Mouse (Mus musculus): ENCODE measurements around the gene Tifa. TPM values are rescaled to one million over a fixed set of nuclear protein-coding genes. Genes with fewer than 3 reads are reported as not detected.

Tifa gene
- polyA plus RNA-seq, 1 experiment from 2014 or later: 1.7 TPM

GRCm38 (mm10) chr3:127837972-127838644, 48.5 kb downstream of the Tifa start:
- no peaks in the 10 kb centered on the region for H3K27me3 ChIP-seq (ENCODE audit: low read depth, poor library complexity, severe bottlenecking)
- peak overlapping the region; percentile 87 for H3K4me3 ChIP-seq
- peaks cover 19% of the 10 kb centered on the region for H3K4me1 ChIP-seq
- H3K9me3 ChIP-seq (replicated peaks): no peaks in the 10 kb centered on the region
- H3K27ac ChIP-seq: peak overlapping the region; percentile 94
- DNase-seq (ENCODE audit: low spot score): no peak
- no peaks in the 10 kb centered on the region for H3K36me3 ChIP-seq
- 33% methylated on average over 8 of the region's 8 CpGs for WGBS

- H3K4me3 ChIP-seq: no peak overlapping the region
These were observed 52.3 kb downstream of the Tifa start for GRCm38 (mm10) chr3:127841926-127842325.

GRCm38 (mm10) chr3:127843324-127843940, 53.8 kb downstream of the Tifa start:
- Histone ChIP-seq H3K4me3 (no peak overlapping the region), H3K27ac (no peak overlapping the region), H3K36me3 (no peaks in the 10 kb centered on the region), H3K4me1 (no peaks in the 10 kb centered on the region), H3K27me3 (ENCODE audit: low read depth, poor library complexity, severe bottlenecking) (no peaks in the 10 kb centered on the region), H3K9me3 (replicated peaks) (no peaks in the 10 kb centered on the region)
- 86% methylated on average over 2 of the region's 2 CpGs for WGBS
- peak; percentile 22 for DNase-seq (ENCODE audit: low spot score)

More at GRCm38 (mm10) chr3:127841926-127842325, 52.3 kb downstream of the Tifa start:
- Histone ChIP-seq H3K36me3 (no peaks in the 10 kb centered on the region), H3K27me3 (ENCODE audit: low read depth, poor library complexity, severe bottlenecking) (no peaks in the 10 kb centered on the region), H3K27ac (no peak overlapping the region), H3K4me1 (peaks cover 5% of the 10 kb centered on the region; the same call in 1 of the 2 replicates), H3K9me3 (replicated peaks) (no peaks in the 10 kb centered on the region)
- WGBS: 89% methylated on average over 8 of the region's 8 CpGs
- no peak for DNase-seq (ENCODE audit: low spot score)

- 87% methylated on average over 5 of the region's 5 CpGs for WGBS
- H3K4me3 ChIP-seq: no peak overlapping the region
These were observed 54.3 kb downstream of the Tifa start for GRCm38 (mm10) chr3:127843941-127844327.

GRCm38 (mm10) chr3:127848088-127848808, 58.6 kb downstream of the Tifa start:
- Histone ChIP-seq H3K9me3 (replicated peaks) (no peaks in the 10 kb centered on the region), H3K4me3 (no peak overlapping the region), H3K36me3 (no peaks in the 10 kb centered on the region), H3K27me3 (ENCODE audit: low read depth, poor library complexity, severe bottlenecking) (no peaks in the 10 kb centered on the region), H3K27ac (no peak overlapping the region), H3K4me1 (no peaks in the 10 kb centered on the region)
- WGBS: 92% methylated on average over 11 of the region's 11 CpGs
- DNase-seq (ENCODE audit: low spot score): peak; percentile 21

More at GRCm38 (mm10) chr3:127843941-127844327, 54.3 kb downstream of the Tifa start:
- DNase-seq (ENCODE audit: low spot score): no peak
- no peak overlapping the region for H3K27ac ChIP-seq
- H3K4me1 ChIP-seq: no peaks in the 10 kb centered on the region
- H3K36me3 ChIP-seq: no peaks in the 10 kb centered on the region
- no peaks in the 10 kb centered on the region for H3K9me3 ChIP-seq (replicated peaks)
- no peaks in the 10 kb centered on the region for H3K27me3 ChIP-seq (ENCODE audit: low read depth, poor library complexity, severe bottlenecking)

GRCm38 (mm10) chr3:127849922-127850321, 60.3 kb downstream of the Tifa start:
- no peak overlapping the region for H3K4me3 ChIP-seq
- H3K36me3 ChIP-seq: no peaks in the 10 kb centered on the region
- 88% methylated on average over 5 of the region's 5 CpGs for WGBS
- no peak overlapping the region for H3K27ac ChIP-seq
- H3K27me3 ChIP-seq (ENCODE audit: low read depth, poor library complexity, severe bottlenecking): 0 out of 2 replicates have a peak, but pooled peaks cover 8% of the 10 kb centered on the region
- peak; percentile 12 for DNase-seq (ENCODE audit: low spot score)
- H3K4me1 ChIP-seq: no peaks in the 10 kb centered on the region
- H3K9me3 ChIP-seq (replicated peaks): no peaks in the 10 kb centered on the region

GRCm38 (mm10) chr3:127850776-127851646, 61.4 kb downstream of the Tifa start:
- no peak for DNase-seq (ENCODE audit: low spot score)
- Histone ChIP-seq H3K36me3 (no peaks in the 10 kb centered on the region), H3K9me3 (replicated peaks) (no peaks in the 10 kb centered on the region), H3K4me1 (no peaks in the 10 kb centered on the region), H3K27ac (no peak overlapping the region), H3K27me3 (ENCODE audit: low read depth, poor library complexity, severe bottlenecking) (0 out of 2 replicates have a peak, but pooled peaks cover 8% of the 10 kb centered on the region), H3K4me3 (no peak overlapping the region)
- WGBS: 62% methylated on average over 9 of the region's 9 CpGs

- Histone ChIP-seq H3K4me3 (no peak overlapping the region), H3K9me3 (replicated peaks) (no peaks in the 10 kb centered on the region), H3K4me1 (no peaks in the 10 kb centered on the region), H3K36me3 (no peaks in the 10 kb centered on the region), H3K27ac (no peak overlapping the region), H3K27me3 (ENCODE audit: low read depth, poor library complexity, severe bottlenecking) (0 out of 2 replicates have a peak, but pooled peaks cover 8% of the 10 kb centered on the region)
- no peak for DNase-seq (ENCODE audit: low spot score)
- 85% methylated on average over 9 of the region's 9 CpGs for WGBS
These were observed 63.1 kb downstream of the Tifa start for GRCm38 (mm10) chr3:127852722-127853121.

GRCm38 (mm10) chr3:127853431-127854206, 64.0 kb downstream of the Tifa start:
- WGBS: 34% methylated on average over 15 of the region's 15 CpGs
- no peaks in the 10 kb centered on the region for H3K36me3 ChIP-seq
- peak; percentile 47 for DNase-seq (ENCODE audit: low spot score)
- 0 out of 2 replicates have a peak, but pooled peaks cover 8% of the 10 kb centered on the region for H3K27me3 ChIP-seq (ENCODE audit: low read depth, poor library complexity, severe bottlenecking)
- H3K4me3 ChIP-seq: no peak overlapping the region
- no peak overlapping the region for H3K27ac ChIP-seq
- H3K9me3 ChIP-seq (replicated peaks): no peaks in the 10 kb centered on the region
- H3K4me1 ChIP-seq: no peaks in the 10 kb centered on the region

GRCm38 (mm10) chr3:127861340-127861739, 71.7 kb downstream of the Tifa start:
- WGBS: 87% methylated on average over 11 of the region's 11 CpGs
- Histone ChIP-seq H3K9me3 (replicated peaks) (no peaks in the 10 kb centered on the region), H3K4me1 (no peaks in the 10 kb centered on the region), H3K4me3 (no peak overlapping the region), H3K36me3 (no peaks in the 10 kb centered on the region), H3K27me3 (ENCODE audit: low read depth, poor library complexity, severe bottlenecking) (no peaks in the 10 kb centered on the region), H3K27ac (no peak overlapping the region)
- DNase-seq (ENCODE audit: low spot score): no peak

- no peaks in the 10 kb centered on the region for H3K36me3 ChIP-seq
- H3K27ac ChIP-seq: no peak overlapping the region
- 73% methylated on average over 4 of the region's 4 CpGs for WGBS
These were observed 72.9 kb downstream of the Tifa start for GRCm38 (mm10) chr3:127862479-127862878.

GRCm38 (mm10) chr3:127863571-127863970, 74.0 kb downstream of the Tifa start:
- no peaks in the 10 kb centered on the region for H3K4me1 ChIP-seq
- no peak overlapping the region for H3K27ac ChIP-seq
- no peaks in the 10 kb centered on the region for H3K36me3 ChIP-seq
- 90% methylated on average over 3 of the region's 3 CpGs for WGBS
- H3K9me3 ChIP-seq (replicated peaks): no peaks in the 10 kb centered on the region
- no peak for DNase-seq (ENCODE audit: low spot score)
- H3K4me3 ChIP-seq: no peak overlapping the region
- H3K27me3 ChIP-seq (ENCODE audit: low read depth, poor library complexity, severe bottlenecking): no peaks in the 10 kb centered on the region

More at GRCm38 (mm10) chr3:127862479-127862878, 72.9 kb downstream of the Tifa start:
- no peak for DNase-seq (ENCODE audit: low spot score)
- Histone ChIP-seq H3K4me3 (no peak overlapping the region), H3K9me3 (replicated peaks) (no peaks in the 10 kb centered on the region), H3K27me3 (ENCODE audit: low read depth, poor library complexity, severe bottlenecking) (no peaks in the 10 kb centered on the region), H3K4me1 (no peaks in the 10 kb centered on the region)

Measured in limb, embryonic 10.5 days (tissue).